In the genomic region with DNA sequence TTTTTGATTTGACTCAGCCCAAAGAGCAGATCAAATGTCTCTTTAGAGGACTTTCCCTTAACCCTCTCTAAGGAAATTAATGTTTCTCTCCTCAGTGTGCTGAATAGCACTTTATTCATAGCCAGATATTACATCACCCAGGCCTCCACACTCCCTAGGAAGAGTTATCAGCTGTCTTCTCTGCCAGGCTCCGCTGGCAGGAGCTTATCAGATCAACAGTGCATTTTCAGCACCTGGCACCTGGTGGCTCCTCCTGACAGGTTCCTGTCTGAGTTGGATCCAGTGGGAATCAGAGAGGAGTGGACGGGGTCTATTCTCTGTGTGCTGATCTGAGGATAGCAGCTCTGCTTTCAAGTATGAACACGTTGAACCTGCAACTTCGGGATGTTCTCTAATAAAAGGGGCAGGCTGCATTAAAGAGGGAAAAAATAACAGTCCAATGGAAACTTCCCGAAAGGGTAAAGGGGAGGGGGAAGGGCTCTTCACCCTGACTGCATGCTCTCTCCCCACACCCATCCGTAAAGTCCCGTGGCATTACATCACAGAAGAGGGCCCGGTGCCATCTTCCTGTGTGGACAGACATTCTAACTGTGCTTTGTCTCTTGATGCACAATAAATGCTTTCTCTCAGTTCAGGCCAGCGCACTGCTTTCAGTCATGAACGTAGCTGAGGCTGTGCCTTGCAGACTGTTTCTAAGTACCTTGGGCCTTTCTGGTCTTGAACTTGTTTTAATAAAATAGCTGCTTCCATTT, we compare ENCODE assay signal across 14 mouse cellular contexts. TPM values are rescaled to one million over a fixed set of nuclear protein-coding genes. Genes with fewer than 3 reads are reported as not detected.
DNase-seq lines count a peak whose midpoint lies in the region; ATAC-seq and TF ChIP-seq lines count a peak whose summit lies in the region.
"Had no signal": no experiment of that assay in that cellular context is flagged by ENCODE, and none has a peak within 500 bp of the region (broad histone marks: within the 10 kb centered on the region; RNA-seq: fewer than 3 reads in every experiment).

No protein-coding gene starts in this region.

- no peak for TF ChIP-seq CTCF in lung, adult 2 months (IDR thresholded peaks at IDR 0.05; ENCODE audit: insufficient read depth, low read length)

- 55% methylated on average over 10 of the region's 10 CpGs for WGBS in heart, embryonic 16.5 days
- WGBS in heart, embryonic 11.5 days (ENCODE audit: insufficient replicate concordance) = 65% methylated on average over 10 of the region's 10 CpGs
- 70% methylated on average over 10 of the region's 10 CpGs for WGBS in lung, embryonic 16.5 days
- WGBS in lung, adult 2 months = 44% methylated on average over 10 of the region's 10 CpGs
- WGBS in limb, embryonic 10.5 days = 81% methylated on average over 10 of the region's 10 CpGs

- no peak for ATAC-seq in heart, embryonic 16.5 days (replicated peaks; ENCODE audit: extremely low read depth, insufficient read depth, low FRiP score)
- no peak for ATAC-seq in heart, embryonic 11.5 days (replicated peaks; ENCODE audit: insufficient number of reproducible peaks, low FRiP score, low TSS enrichment)
- 0 out of 2 replicates have a peak, but pooled peaks have one; percentile 36 for ATAC-seq in lung, embryonic 16.5 days (ENCODE audit: low read depth)
- peak; percentile 59 for ATAC-seq in granulocyte monocyte progenitor cell, adult 5-6 weeks (replicated peaks; ENCODE audit: poor library complexity, severe bottlenecking)
- ATAC-seq in megakaryocyte-erythroid progenitor cell, adult 5-6 weeks (replicated peaks; ENCODE audit: low FRiP score, low TSS enrichment, poor library complexity, severe bottlenecking) = peak; percentile 59; the same call in 1 of the 2 replicates
- ATAC-seq: CD4-positive, CD25-positive, alpha-beta regulatory T cell, adult 4 months; forebrain, embryonic 16.5 days; hindbrain, postnatal 0 days had no signal

- no peaks in the 10 kb centered on the region for H3K36me3 ChIP-seq in heart, embryonic 16.5 days (ENCODE audit: control insufficient read depth, insufficient read depth)
- no peaks in the 10 kb centered on the region for H3K36me3 ChIP-seq in heart, embryonic 11.5 days (ENCODE audit: control insufficient read depth, insufficient read depth, low read length)
- H3K36me3 ChIP-seq in lung, embryonic 16.5 days (ENCODE audit: control insufficient read depth, insufficient read depth, low read length) = no peaks in the 10 kb centered on the region
- no peaks in the 10 kb centered on the region for H3K36me3 ChIP-seq in limb, embryonic 10.5 days
- H3K36me3 ChIP-seq: midbrain, embryonic 10.5 days had no signal

- H3K9me3 ChIP-seq in heart, embryonic 16.5 days (replicated peaks; ENCODE audit: control insufficient read depth, low read length) = no peaks in the 10 kb centered on the region
- no peaks in the 10 kb centered on the region for H3K9me3 ChIP-seq in heart, embryonic 11.5 days (replicated peaks; ENCODE audit: control insufficient read depth, low read length)
- H3K9me3 ChIP-seq in lung, embryonic 16.5 days (ENCODE audit: control insufficient read depth, low read length) = no peaks in the 10 kb centered on the region
- H3K9me3 ChIP-seq in limb, embryonic 10.5 days (replicated peaks) = no peaks in the 10 kb centered on the region
- H3K9me3 ChIP-seq: midbrain, embryonic 10.5 days had no signal

- no peak overlapping the region for H3K9ac ChIP-seq in heart, embryonic 16.5 days (ENCODE audit: low read length)
- no peak overlapping the region for H3K9ac ChIP-seq in heart, embryonic 11.5 days (ENCODE audit: low read depth, low read length)
- H3K9ac ChIP-seq in lung, embryonic 16.5 days (ENCODE audit: low read length) = no peak overlapping the region

- H3K4me3 ChIP-seq in heart, embryonic 16.5 days (ENCODE audit: low read length) = no peak overlapping the region
- H3K4me3 ChIP-seq in heart, embryonic 11.5 days (ENCODE audit: low read depth, low read length) = no peak overlapping the region
- no peak overlapping the region for H3K4me3 ChIP-seq in lung, embryonic 16.5 days (ENCODE audit: low read length)
- H3K4me3 ChIP-seq in lung, adult 2 months (replicated peaks; ENCODE audit: extremely low read depth, low read depth, low read length) = no peak overlapping the region
- H3K4me3 ChIP-seq in limb, embryonic 10.5 days = no peak overlapping the region
- H3K4me3 ChIP-seq: heart, adult 2 months; midbrain, embryonic 10.5 days had no signal

- H3K4me1 ChIP-seq in heart, embryonic 16.5 days (ENCODE audit: control insufficient read depth, insufficient read depth, low read length) = 0 out of 2 replicates have a peak, but pooled peaks cover 2% of the 10 kb centered on the region
- peaks cover 6% of the 10 kb centered on the region; the same call in 1 of the 2 replicates for H3K4me1 ChIP-seq in heart, embryonic 11.5 days (ENCODE audit: control insufficient read depth, insufficient read depth, low read length)
- H3K4me1 ChIP-seq in lung, embryonic 16.5 days (replicated peaks; ENCODE audit: control insufficient read depth, insufficient read depth, low read length) = peaks cover 6% of the 10 kb centered on the region; the same call in 1 of the 2 replicates
- peaks cover 2% of the 10 kb centered on the region; the same call in 1 of the 2 replicates for H3K4me1 ChIP-seq in lung, adult 2 months (ENCODE audit: control insufficient read depth, insufficient read depth, low read length)
- no peaks in the 10 kb centered on the region for H3K4me1 ChIP-seq in limb, embryonic 10.5 days

- no peak overlapping the region for H3K4me2 ChIP-seq in heart, embryonic 16.5 days (ENCODE audit: low read depth, low read length)
- no peak overlapping the region for H3K4me2 ChIP-seq in heart, embryonic 11.5 days
- H3K4me2 ChIP-seq in lung, embryonic 16.5 days (ENCODE audit: low read depth, low read length) = no peak overlapping the region

- TF ChIP-seq POLR2A in lung, adult 2 months (IDR thresholded peaks at IDR 0.05; ENCODE audit: borderline replicate concordance, extremely low read depth, low read depth, low read length) = no peak

- H3K27ac ChIP-seq in heart, embryonic 16.5 days (ENCODE audit: low read length) = 0 out of 2 replicates have a peak overlapping the region, but pooled peaks have one; percentile 0
- no peak overlapping the region for H3K27ac ChIP-seq in heart, embryonic 11.5 days (ENCODE audit: low read depth, low read length)
- no peak overlapping the region for H3K27ac ChIP-seq in lung, embryonic 16.5 days (ENCODE audit: low read length)
- no peak overlapping the region for H3K27ac ChIP-seq in limb, embryonic 10.5 days
- H3K27ac ChIP-seq: heart, adult 2 months; hindbrain, postnatal 0 days; midbrain, embryonic 10.5 days had no signal

- H3K27me3 ChIP-seq in heart, embryonic 16.5 days (ENCODE audit: control insufficient read depth, insufficient read depth, low read length) = no peaks in the 10 kb centered on the region
- no peaks in the 10 kb centered on the region for H3K27me3 ChIP-seq in heart, embryonic 11.5 days (ENCODE audit: control insufficient read depth, insufficient read depth, low read length)
- no peaks in the 10 kb centered on the region for H3K27me3 ChIP-seq in lung, embryonic 16.5 days (ENCODE audit: control insufficient read depth, insufficient read depth, low read depth, low read length)
- H3K27me3 ChIP-seq in limb, embryonic 10.5 days (ENCODE audit: low read depth, poor library complexity, severe bottlenecking) = no peaks in the 10 kb centered on the region

- no peak for DNase-seq in lung, adult 2 months
- DNase-seq in limb, embryonic 10.5 days (ENCODE audit: low spot score) = no peak
- DNase-seq: cerebellum, adult 11-12 months; embryo, embryonic 11 days; heart, adult 2 months had no signal

RNA-seq across cellular contexts. Expression of gene Ypel2, which starts 8.7 kb away (rescaled TPM):
- 22.5 and 24.2 TPM in 2 replicates for polyA plus RNA-seq in heart, embryonic 16.5 days (2015; fragmentation: Nextera tagmentation; extraction: Ambion mirVana)
- polyA plus RNA-seq in heart, embryonic 11.5 days (2014; fragmentation: Nextera tagmentation; extraction: Ambion mirVana) = 16.8 and 23.9 TPM in 2 replicates
- 11.4 and 11.8 TPM in 2 replicates for polyA plus RNA-seq in lung, embryonic 16.5 days (2015; fragmentation: Nextera tagmentation; extraction: Ambion mirVana)
- 5.9 and 9.7 TPM in 2 replicates for polyA plus RNA-seq in lung, adult 2 months (2012; rRNA removed)
- 11.6 and 18.4 TPM in 2 replicates for total RNA-seq in granulocyte monocyte progenitor cell, adult 5-6 weeks (2014; fragmentation: Nextera tagmentation)
- total RNA-seq in granulocyte monocyte progenitor cell, adult 5-6 weeks (2017) = 6.7 and 6.9 TPM in 2 replicates
- 0.79 and 1.0 TPM in 2 replicates for total RNA-seq in megakaryocyte-erythroid progenitor cell, adult 5-6 weeks (2014; fragmentation: Nextera tagmentation)
- 1.0 TPM in 2 replicates for total RNA-seq in megakaryocyte-erythroid progenitor cell, adult 5-6 weeks (2017)
- 3.0 and 5.5 TPM in 2 replicates for polyA plus RNA-seq in limb, embryonic 10.5 days (2016; fragmentation: Nextera tagmentation; extraction: Ambion mirVana)

Comparison
In these comparisons a context has a peak if more than half of its experiments do, and no peak if none do; other contexts are left out.
1. ATAC-seq: peak in lung, embryonic 16.5 days (single experiment), granulocyte monocyte progenitor cell, adult 5-6 weeks (single experiment) and megakaryocyte-erythroid progenitor cell, adult 5-6 weeks (single experiment); none in heart, embryonic 16.5 days (single experiment) and heart, embryonic 11.5 days (single experiment).